Mouse (Mus musculus) adrenal gland, postnatal 10 days (tissue): Measurements from ENCODE around the gene Zfp536. TPM values are rescaled to one million over a fixed set of nuclear protein-coding genes. Genes with fewer than 3 reads are reported as not detected.
A peak's percentile ranks its signal among the peaks of the same experiment; 100 is the strongest.

Experiments
- DNase-seq: peaks from one replicate; pipeline ENCODE4 v3.0.0; 2021; ENCODE audit warnings: mixed read lengths
- long read RNA-seq, 2 experiments: library from polyadenylated mRNA; stranded (forward); transcript quantifications; one replicate each; pipeline ENCODE4 v2.0.0; 2021
- total RNA-seq, 2 experiments: library from RNA; stranded (reverse); gene quantifications; 2 replicates each; pipeline ENCODE4 v1.2.3; 2021

The Zfp536 gene
- 1 to 10 TPM; 3.3 to 6.4 TPM for total RNA-seq
- long read RNA-seq, experiment 1 = 0 reads
- long read RNA-seq, experiment 2, partial matches to known transcripts = 0 of 1 reads
- long read RNA-seq, experiment 2, other reads (novel, unspliced or antisense) = 1 of 1 reads

- no peak for DNase-seq
These were observed at the start of gene Zfp536 for GRCm38 (mm10) chr7:37773312-37773702. Gene Zfp536, minus strand, starts transcription at chr7:37773641.

DNA sequence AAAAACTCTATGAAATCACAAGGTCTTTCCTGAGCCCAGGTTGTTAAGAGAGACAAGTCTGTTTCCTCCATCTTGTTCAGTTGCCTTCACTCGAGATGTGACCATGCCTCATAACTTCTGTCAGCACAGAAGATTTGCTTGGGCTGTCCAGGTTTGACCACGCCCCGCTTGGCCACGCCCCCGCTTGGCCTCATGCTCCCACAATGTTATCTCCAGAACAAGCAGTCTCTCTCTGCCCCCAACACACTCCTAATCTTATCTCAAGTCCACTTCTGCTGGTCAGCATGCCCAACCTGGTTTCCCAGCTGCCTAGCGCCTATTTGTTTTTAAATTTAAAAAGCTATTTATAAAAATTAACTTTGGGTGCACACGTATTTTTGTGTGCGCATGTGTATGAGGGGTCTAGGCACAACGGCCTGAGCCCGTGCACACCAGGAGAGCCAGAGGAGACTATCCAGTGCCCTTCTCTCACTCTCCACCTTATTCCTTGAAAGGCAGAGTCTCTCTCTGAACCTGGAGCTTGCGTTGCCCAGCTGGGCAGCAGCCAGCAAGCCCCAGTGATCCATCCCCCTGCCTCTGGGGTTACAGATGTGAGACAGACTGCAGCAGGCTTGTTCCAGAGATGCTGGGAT is 47.3 kb upstream of the Zfp536 start:
- no peak for DNase-seq

- no peak for DNase-seq
These were observed 45.3 kb upstream of the Zfp536 start for GRCm38 (mm10) chr7:37818631-37819340.

GRCm38 (mm10) chr7:37816901-37817300 is 43.5 kb upstream of the Zfp536 start:
- no peak for DNase-seq

DNA sequence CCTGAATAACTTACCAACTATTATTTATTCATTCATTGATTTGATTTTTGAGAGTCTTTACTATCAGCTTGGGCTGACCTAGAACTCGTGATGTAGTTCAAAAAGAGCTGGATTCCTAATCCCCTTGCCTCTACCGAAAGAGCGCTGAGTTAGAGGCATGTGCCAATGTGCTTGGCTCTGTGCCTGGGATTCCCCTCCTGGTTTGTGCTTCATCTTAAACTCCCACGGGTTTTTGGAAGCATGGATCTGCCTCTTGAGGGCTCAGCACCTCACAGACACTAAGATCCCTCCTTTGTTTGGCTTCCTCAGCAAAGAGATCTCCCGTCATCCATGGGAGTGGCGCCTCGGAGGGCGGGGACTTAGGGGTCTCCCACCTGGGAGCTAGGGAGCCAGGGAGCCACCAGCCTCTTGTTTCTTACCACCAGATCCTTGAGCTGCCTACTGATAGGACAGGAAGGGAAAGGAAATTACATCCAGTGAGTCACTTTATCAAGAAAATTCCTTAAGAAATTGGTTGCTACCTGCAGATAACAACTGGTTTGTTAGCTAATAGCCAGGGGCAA is 41.5 kb upstream of the Zfp536 start:
- DNase-seq = no peak

GRCm38 (mm10) chr7:37813676-37814075 is 40.2 kb upstream of the Zfp536 start:
- no peak for DNase-seq

- no peak for DNase-seq
These were observed 36.5 kb upstream of the Zfp536 start for GRCm38 (mm10) chr7:37809908-37810307.

GRCm38 (mm10) chr7:37809001-37809400 is 35.6 kb upstream of the Zfp536 start:
- DNase-seq = no peak

DNA sequence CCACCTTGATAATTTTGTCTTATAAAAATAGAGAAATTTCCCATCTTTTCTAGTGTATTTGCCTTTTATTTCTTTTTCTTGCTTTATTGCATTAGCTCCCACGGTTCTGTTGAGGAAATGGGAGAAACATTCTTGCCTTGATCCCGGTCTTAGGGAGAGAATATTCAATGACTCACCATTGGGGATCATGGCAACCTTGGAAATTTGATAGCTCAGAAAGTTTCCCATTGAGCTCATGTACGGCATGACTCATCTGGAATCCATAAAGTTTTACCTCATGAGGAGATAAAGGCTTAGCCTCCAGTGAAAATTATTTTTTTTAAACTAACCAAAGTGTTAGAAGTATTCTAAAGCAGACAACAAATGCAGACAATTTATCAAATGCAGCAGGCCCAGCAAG is 27.7 kb upstream of the Zfp536 start:
- no peak for DNase-seq

GRCm38 (mm10) chr7:37788721-37789120 is 15.3 kb upstream of the Zfp536 start:
- no peak for DNase-seq

DNA sequence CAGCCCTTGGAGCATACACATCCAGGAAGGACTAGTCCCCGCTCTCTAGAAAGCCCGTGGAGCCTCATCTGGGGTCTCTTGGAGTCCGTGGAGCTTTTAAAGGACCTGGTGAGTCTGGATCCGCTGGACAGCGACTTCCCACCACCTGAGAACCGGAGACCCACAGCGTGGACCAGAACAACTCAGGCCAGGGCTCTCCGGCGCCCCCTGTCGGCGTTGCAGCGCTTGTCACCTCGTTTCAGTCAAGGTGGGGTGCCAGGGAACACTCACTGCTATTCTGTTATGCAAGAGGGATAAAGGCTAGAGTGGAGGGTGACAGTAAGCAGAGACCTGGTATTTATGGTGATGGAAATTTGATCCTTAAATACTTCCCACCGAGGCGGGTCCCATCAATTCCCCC is 2.1 kb upstream of the Zfp536 start:
- DNase-seq = peak; percentile 85

- DNase-seq = no peak
These were observed 1.1 kb upstream of the Zfp536 start for GRCm38 (mm10) chr7:37774463-37774970.

DNA sequence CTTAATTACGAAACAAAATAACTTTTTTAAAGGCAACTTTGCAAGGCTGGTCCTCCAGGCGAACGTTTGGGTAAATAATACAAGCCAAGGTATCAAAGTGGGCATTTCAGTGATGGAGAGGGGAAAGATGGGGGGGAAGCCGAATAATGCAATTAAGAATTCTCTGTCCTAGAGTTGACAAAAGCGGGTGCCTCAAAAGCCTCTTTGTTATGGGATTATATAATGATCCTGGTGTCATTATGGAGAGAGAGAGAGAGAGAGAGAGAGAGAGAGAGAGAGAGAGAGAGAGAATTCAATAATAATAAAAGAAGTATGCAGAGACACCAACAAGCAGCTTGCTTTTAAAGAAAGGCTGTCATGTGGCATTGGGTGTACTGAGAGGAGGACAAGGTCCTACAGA is 465 bp upstream of the Zfp536 start:
- DNase-seq = no peak

DNA sequence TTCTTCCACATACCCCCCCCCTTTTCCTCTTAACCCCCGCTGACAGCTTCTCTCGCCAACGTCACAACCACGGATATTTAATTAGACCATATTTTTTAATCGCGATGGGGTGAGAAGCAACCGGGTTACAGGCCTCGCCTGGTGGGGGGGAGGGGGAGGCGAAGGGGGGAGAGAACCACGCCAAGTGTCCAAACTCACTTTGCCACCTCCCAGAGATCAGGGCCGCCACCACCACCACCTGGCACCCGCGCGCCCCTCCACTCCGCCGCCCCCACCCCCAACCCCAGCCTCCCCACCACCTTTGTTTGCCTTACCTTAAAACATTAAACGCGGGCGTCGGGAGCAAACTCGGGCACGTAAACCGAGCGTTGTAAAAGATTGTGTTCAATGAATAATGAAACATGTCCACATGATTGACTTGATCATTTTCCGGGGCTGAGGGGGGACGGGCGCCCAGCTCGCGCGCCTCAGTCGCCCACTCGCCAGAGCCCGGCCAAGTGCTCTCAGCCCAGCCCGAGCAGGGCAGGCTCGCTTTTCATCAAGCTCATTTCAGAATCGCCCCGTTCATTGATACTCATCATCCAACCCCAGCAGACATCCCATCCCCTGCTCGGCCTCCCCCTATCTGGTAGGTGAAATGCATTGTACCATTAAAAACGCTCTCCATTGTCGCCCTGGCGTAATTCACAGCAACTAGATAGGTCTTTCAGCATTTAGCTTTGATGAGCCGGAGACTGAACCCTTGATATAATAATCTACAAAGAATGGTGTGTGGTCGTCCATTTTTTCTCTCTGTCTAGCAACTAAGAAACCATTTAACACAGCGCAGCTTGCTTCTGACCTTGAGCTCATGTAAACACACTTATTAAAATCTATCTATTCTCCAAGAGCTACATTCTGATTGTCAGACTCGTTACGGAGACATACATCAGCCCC is 797 bp downstream of the Zfp536 start:
- peak; percentile 30 for DNase-seq

- peak; percentile 51 for DNase-seq
These were observed 1.7 kb downstream of the Zfp536 start for GRCm38 (mm10) chr7:37771491-37772375.

GRCm38 (mm10) chr7:37770400-37771050 is 2.9 kb downstream of the Zfp536 start:
- peak; percentile 89 for DNase-seq

GRCm38 (mm10) chr7:37769526-37770399 is 3.7 kb downstream of the Zfp536 start:
- peak; percentile 63 for DNase-seq

DNA sequence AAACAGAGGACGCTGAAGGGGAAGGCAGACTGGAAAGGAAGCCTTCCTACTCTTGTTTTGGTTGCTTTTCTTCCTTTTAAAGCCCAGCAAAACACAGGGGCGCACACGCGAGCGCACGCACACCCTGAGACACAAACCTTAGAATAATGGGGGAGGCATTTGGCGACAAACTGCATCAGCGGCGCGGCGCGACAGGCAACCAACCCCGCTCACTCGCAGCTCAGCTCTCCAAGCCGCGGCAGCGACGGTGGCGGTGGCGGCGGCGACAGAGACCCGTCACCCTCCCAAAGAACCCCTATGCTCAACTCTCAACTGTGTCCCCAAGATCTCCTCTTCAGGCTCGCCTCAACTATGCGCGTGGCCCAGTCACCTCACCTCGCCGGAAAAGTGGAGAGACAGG is 4.4 kb downstream of the Zfp536 start:
- peak; percentile 31 for DNase-seq

DNA sequence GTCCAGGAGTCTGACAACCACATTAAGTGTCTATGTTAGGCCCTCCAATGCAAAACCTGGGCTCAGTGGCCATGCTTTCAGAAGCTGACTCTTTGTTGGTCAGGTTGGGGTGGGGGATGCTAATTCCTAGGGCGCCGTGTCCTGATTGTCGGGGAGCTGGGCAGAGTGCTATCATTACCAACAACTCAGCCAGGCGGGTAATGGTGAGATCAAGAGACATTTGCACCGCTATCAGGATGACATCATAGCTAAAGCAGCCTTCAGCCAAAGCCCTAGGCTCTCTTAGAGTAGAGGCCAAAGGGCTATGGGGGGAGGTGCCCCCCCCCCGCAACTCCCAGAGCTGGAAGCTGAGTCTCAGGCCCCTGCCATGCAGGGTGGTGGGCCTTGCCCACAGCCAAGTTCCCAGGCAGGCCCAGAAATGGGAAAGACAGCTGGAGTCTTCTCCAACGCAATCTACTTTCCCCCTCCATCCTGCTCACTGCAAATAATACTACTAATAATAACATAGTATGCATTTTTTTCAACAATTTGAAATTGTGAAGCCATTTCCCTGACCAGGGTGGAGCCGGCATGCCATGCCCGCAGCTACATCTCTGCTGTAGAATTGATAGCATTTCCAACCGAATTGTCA is 5.0 kb downstream of the Zfp536 start:
- DNase-seq = no peak
